In genomic region chr4:54328273-54328672, GRCm38 (mm10) we compare ENCODE assay signal across 16 mouse cellular contexts.
DNase-seq lines count a peak whose midpoint lies in the region; ATAC-seq lines count a peak whose summit lies in the region.
"Had no signal": no experiment of that assay in that cellular context is flagged by ENCODE, and none has a peak within 500 bp of the region (broad histone marks: within the 10 kb centered on the region; RNA-seq: fewer than 3 reads in every experiment).

No protein-coding gene starts in this region.

- ATAC-seq in hindbrain, embryonic 16.5 days, result no peak
- ATAC-seq: inflammation-experienced regulatory T-cells, adult 6 months had no signal

- peak overlapping the region; percentile 50; the same call in 1 of the 2 replicates for H3K27ac ChIP-seq in hindbrain, embryonic 10.5 days
- no peak overlapping the region for H3K27ac ChIP-seq in hindbrain, embryonic 16.5 days (ENCODE audit: low read depth, low read length)
- H3K27ac ChIP-seq: embryonic facial prominence, embryonic 12.5 days; kidney, postnatal 0 days; stomach, postnatal 0 days had no signal

- peaks cover 39% of the 10 kb centered on the region for H3K4me1 ChIP-seq in hindbrain, embryonic 10.5 days (replicated peaks)
- H3K4me1 ChIP-seq in hindbrain, embryonic 16.5 days (ENCODE audit: control insufficient read depth, insufficient read depth, low read depth, low read length), result peaks cover 8% of the 10 kb centered on the region

- H3K4me2 ChIP-seq in hindbrain, embryonic 16.5 days (ENCODE audit: low read length), result no peak overlapping the region
- H3K4me2 ChIP-seq: embryonic facial prominence, embryonic 12.5 days; liver, embryonic 11.5 days had no signal

- H3K4me3 ChIP-seq in hindbrain, embryonic 10.5 days, result no peak overlapping the region
- no peak overlapping the region for H3K4me3 ChIP-seq in hindbrain, embryonic 16.5 days (ENCODE audit: low read length)
- H3K4me3 ChIP-seq: embryonic facial prominence, embryonic 12.5 days had no signal

- no peak overlapping the region for H3K9ac ChIP-seq in hindbrain, embryonic 16.5 days (ENCODE audit: low read depth, low read length)
- H3K9ac ChIP-seq: embryonic facial prominence, embryonic 12.5 days had no signal

- H3K9me3 ChIP-seq in hindbrain, embryonic 10.5 days, result no peaks in the 10 kb centered on the region
- H3K9me3 ChIP-seq in hindbrain, embryonic 16.5 days (ENCODE audit: control insufficient read depth, low read length), result no peaks in the 10 kb centered on the region
- H3K9me3 ChIP-seq: embryonic facial prominence, embryonic 12.5 days had no signal

- no peaks in the 10 kb centered on the region for H3K27me3 ChIP-seq in hindbrain, embryonic 10.5 days (ENCODE audit: insufficient read depth, poor library complexity, severe bottlenecking)
- no peaks in the 10 kb centered on the region for H3K27me3 ChIP-seq in hindbrain, embryonic 16.5 days (replicated peaks; ENCODE audit: control insufficient read depth, insufficient read depth, low read length)
- H3K27me3 ChIP-seq: embryonic facial prominence, embryonic 12.5 days had no signal

- no peak for DNase-seq in hindbrain, embryonic 10.5 days (ENCODE audit: low spot score)
- DNase-seq in right cerebral cortex, postnatal 10 days (ENCODE audit: low spot score in 2 of 2), result peak; percentile 54 to 65
- no peak for DNase-seq in right cerebral cortex, adult 18-20 months
- DNase-seq in layer of hippocampus, adult 18-20 months (ENCODE audit: low spot score in 2 of 2), result peak; percentile 50 to 81
- peak; percentile 62 for DNase-seq in telencephalon, adult 2 months (ENCODE audit: low read depth, low spot score)
- DNase-seq in gastrocnemius, postnatal 10 days, result no peak
- no peak for DNase-seq in urinary bladder, adult 18-20 months (ENCODE audit: low spot score in 2 of 2)
- DNase-seq: B cell, adult 2 months; heart, adult 18-20 months; spleen, adult 18-20 months had no signal

- 84% methylated on average over 5 of the region's 5 CpGs for WGBS in hindbrain, embryonic 10.5 days
- WGBS in hindbrain, embryonic 16.5 days, result 57% methylated on average over 5 of the region's 5 CpGs

- no peaks in the 10 kb centered on the region for H3K36me3 ChIP-seq in hindbrain, embryonic 10.5 days
- no peaks in the 10 kb centered on the region for H3K36me3 ChIP-seq in hindbrain, embryonic 16.5 days (ENCODE audit: control insufficient read depth, insufficient read depth, low read length)
- H3K36me3 ChIP-seq: embryonic facial prominence, embryonic 12.5 days had no signal

Comparison
In these comparisons a context has a peak if more than half of its experiments do, and no peak if none do; other contexts are left out.
1. DNase-seq: peak in right cerebral cortex, postnatal 10 days (2 of 2), layer of hippocampus, adult 18-20 months (2 of 2) and telencephalon, adult 2 months (single experiment); none in hindbrain, embryonic 10.5 days (single experiment), right cerebral cortex, adult 18-20 months (single experiment), gastrocnemius, postnatal 10 days (single experiment) and urinary bladder, adult 18-20 months (0 of 2).